Mouse (Mus musculus) ovary, postnatal 36 days (tissue): ENCODE data around the gene Itsn1.

ENCODE experiments used
- DNase-seq: peaks from one replicate; pipeline ENCODE4 v3.0.0; 2022; ENCODE audit warnings: low spot score, mixed read lengths

The Itsn1 gene

DNA sequence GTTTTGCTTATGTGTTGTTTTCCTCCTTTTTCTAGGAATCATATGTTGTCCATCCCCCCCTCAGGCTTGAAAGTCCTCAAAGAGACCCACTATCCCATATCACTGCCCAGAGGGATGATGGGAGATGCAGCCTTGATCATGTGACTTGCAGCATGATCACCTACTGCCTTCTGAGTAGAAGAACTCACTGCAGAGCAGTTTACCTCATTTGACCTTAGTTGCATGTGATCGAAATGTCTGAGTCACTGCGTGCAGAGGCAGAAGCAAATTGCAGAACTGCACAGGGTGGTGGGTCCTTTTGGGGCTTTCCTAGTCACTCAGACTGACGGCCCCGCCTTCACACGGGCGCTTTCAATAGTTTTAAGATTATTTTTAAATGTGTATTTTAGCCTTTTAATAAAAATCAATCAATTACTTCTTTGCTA lies 141.1 kb downstream of the Itsn1 start:
- no peak for DNase-seq

DNA sequence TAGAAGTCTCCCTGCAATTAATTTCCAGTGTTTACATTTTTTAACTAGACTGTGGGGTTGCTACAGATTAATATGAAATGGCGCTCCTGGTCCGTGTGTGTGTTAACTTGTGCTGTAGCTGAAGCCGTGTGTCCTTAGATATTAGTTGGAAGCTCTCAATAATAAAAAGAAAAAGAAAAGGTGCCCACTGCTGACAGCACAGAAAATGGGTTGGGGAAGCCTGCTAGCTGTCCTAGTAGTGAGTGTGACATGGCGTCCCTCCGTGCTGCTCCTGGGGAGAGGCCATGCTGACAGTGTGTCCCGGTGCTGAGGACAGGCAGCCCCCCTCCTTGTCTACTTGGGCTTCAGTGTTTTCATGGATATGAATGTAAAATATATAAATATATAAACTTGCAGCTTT lies 142.1 kb downstream of the Itsn1 start:
- no peak for DNase-seq

DNA sequence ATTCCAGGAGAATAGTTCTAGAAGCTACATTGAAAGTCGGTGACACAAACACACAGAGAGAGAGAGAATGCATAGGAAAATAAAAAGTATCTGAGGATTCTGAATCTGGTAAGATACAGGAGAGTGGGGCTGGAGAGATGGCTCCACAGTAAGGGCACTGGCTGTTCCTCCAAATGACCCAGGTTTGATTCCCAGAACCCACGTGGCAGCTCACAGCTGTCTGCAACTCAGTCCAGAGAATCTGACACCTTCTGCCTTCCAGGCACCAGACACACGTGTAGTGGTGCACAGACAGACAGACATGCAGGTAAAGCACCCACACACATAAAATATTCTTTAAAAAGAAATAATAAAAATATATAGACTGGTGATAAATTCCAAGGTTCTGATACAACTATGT lies 144.6 kb downstream of the Itsn1 start:
- no peak for DNase-seq

DNA sequence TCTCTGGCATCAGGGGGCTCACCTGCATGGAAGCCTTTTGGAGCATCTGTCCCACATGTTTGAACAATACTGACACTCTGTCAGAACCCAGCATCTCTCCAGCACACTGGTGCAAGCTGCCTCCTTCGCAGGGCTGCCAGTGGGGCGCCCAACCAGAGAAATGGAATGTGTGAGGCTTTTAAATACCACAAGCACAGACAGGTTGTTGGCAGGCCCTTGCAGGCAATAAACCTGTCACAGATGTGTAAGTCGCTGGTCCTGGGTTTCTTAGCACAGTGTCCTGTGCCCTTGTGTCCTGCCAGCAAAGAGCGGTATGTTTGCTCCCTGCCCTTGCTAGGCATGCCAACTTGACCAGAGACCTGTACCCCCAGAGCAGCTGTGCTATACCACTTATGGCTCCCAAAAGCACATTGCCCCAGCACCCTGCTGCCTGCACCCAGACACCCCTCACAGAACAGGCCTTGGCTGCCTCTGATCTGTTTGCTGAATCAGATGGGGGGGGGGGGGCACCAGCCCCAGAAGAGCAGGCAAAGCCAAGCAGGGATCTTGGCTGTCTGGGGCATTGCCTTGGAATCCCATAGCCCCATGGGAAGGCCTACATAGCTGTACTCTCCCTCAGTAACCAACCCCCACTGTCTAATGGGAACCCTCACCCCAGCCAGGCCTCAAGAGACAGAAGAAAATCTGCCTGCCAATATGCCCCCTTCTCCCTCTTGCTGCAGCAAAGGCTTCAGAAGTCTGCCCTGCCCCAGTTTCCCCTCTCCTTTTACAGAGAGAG lies 146.7 kb downstream of the Itsn1 start:
- DNase-seq = no peak

DNA sequence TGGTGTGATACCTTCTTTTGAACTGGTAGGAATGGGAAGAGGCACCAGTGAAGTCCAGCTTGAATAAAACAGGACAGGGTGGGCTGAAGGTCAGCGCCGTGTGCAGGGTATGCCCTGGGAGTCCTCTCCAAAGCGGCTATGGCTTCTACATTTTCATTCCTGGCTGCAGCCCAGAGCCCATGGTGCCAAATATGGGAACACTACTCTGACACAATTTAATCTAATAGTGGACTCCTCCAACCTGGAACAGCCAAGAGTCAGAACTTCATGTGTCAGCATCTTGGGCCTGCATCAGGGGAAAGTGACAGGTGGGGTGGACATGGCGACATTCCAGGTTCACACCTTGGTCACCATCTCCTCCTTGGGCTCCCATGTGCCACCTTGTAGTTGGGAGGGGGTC lies 147.4 kb downstream of the Itsn1 start:
- no peak for DNase-seq

DNA sequence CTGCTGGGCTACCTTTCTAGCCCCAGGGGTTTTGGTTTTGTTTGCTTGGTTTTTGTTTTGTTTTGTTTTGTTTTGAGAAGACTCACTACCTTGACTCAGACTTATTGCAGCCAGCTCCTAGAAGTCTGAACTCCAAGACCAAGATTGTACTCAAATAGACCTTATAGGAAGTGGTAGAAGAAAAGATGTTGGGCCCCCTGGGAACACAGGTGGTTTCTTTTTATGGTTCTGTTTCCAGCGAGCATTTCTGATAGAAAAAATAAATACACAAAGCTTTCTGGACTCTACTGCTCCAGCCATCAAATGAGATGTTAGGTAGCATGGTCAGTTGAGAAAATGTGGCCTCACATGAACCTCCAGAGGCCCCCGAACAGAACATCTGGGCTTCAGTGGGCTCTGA lies 150.0 kb downstream of the Itsn1 start:
- DNase-seq = no peak

DNA sequence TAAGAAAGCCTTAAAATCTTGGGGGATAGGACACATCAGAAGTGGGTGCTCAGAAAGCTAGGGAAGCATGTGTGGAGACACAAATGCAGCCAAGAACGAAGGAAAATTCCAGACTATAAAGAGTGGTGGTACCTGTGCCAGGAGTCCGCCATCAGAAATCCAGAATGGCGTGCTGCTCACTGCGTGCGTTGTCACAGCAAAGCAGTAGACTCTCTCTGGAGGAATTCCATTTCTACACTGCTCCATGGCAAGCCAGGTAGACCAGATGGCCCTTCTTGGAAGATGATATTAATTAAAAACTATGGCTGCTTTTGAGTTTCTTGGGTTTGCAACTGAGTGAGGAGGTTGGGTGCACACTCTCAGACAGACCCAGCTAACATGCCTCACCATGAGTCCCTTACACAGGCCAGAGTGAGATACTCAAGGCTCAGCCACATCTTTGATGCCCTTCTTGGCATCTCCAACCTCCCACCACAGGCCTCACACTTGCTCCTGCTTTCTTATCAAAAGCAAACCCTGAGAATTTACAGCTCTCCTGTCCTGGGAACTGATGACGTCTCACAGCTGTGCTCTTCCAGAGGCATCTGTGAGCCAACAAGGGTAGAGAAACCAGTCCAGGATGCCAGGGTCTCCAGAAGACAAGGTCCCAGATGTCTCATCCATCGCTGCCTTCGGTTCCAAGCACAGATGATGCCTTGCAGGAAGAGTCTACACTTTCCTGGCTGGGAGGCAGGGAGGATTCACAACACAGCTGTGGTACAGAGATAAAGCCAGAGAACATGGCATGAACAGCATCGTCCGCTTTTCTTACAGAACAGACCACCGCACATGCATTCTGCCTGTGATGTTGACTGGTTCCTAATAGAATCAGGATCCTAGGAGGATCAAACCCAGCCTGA lies 152.0 kb downstream of the Itsn1 start:
- DNase-seq = no peak

DNA sequence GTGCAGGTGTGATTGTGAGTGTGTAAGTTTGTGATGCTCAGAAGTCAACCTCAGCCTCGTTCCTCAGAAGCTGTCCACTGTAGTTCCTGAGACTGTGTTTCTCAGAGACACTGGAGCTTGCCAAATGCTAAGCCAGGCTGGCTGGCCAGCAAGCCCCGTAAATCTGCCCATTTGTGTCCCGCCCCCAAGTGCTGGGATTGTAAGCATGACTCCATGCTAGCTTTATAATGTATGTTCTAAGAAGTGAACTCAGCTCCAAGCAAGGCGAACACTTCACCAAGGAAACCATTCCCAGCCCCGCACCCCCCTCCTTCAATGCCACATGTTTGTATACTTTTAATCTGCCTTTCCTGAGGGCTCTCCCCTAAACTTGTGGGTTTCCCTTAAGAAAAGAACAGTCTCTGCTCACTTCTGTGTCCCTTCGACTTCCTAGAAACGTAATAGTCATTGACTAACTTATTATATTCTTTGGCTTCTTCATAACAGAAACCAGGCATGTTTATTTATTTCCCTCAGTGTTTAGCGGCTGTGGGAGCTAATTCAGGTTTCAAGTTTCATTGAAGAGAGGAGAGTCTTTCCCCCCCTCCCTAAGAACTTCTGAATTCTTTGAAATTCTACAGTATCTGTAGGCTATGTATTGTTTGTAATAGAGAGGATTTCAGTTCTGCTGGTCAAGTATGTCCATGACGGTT lies 153.2 kb downstream of the Itsn1 start:
- no peak for DNase-seq

DNA sequence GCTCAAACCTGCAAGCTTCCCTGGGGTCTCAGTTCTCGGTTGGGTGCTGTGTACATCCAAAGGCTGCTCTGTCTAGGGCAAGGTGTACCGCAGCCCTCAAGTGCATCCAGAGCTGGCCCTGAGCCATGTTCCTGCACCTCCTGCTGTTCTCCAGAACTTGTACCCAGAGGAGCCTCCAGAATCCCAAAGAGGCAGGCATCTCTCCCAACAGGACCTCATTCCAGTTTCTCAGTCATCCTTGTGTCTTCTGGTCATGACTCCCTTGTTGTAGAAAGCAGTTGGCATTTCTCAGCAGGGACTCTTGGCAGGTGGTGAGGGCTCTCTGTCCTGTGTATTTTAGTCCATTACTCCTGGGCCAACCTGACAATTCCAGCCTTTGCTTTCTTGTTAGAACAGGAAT lies 154.6 kb downstream of the Itsn1 start:
- DNase-seq = no peak

DNA sequence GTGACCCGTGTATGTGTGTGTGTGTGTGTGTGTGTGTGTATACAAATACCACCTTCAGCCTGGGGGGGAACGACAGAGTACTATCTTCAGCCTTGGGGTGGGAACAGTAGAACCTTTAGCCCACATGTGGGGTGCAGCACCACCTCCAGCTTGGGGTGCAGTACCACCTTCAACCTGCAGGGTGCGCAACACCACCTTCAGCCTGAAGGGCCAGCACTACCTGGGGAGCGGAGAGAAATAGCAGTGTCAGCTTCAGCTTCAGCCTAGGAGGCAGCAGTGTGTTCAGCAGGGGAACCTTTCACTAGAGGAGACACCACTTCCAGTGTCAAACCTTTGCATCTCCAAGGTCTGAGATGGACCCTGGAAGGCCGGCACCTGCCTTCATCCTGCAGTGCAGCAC lies 155.1 kb downstream of the Itsn1 start:
- DNase-seq = no peak

DNA sequence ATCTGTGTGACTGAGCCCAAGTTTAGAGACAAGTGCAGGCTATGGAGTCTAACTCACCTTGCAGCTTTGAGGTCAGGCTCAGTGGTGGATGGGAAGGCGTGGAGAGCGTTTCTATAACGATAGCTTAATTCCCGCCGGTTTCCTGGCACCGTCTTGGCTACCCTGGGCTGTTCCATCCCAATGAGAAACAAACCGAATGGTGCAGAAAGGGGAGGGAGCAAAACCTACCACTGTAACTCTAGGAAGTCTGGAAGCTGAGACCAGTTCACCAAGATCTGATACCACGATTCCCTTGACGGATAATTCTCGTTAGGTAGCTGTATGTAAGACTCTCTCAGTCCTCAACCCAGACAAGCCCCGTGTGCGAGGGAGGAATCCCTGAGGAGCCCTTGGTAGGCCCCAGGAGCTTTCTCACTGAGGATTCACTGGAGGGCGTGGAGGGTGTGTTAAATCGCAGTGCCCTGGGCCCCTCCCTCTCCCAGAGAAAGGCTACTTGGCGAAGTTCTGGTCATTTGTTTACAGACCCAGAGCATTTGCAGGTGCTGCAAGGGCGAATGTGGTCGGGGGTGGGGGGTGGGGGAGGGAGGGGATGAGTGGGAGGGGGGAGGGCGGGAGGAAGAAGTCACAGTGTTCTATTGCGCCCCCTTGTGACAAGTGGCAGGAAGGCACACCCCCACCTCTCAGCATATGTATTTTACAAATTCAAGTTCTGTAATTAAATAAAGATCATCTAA lies 156.5 kb downstream of the Itsn1 start:
- peak; percentile 33 for DNase-seq

DNA sequence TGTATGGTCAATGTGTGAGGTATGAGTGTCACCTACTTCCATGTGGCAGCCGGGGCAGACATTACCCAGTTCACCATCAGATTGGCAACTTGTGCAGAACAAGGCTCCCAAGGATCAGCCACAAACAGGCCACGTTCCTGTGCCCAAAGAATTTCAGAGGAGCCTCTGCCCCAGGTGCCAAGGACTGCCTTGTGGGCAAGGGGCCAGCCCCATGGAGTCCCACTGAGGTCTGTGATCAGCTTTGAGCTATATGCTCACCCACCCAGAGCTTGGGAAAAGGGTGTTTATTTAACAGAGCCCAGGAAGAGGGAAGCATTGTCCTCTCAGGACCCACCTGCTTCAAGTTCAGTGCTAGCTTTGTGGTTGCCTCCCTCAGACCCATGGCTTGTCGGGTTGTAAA lies 159.3 kb downstream of the Itsn1 start:
- DNase-seq = no peak

DNA sequence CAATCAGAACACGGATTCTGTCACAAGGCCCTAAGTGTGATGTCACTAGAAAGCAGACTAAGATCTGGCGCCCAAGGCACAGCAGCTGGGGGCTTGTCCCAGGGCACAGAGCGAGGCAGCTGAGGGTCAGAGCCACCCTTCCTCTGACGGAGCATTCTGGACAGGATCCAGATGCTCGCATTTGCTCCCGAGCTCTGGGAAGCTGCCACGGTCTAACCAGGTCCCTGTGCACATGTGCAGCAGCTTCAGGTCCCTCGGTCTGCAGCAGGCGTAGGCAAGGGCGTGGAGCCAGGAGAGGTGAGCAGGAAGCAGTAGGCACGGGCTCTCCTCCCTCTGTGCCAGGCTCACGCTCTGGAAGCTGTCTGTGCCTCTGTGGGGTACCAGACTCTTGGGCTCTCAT lies 160.8 kb downstream of the Itsn1 start:
- DNase-seq = no peak

DNA sequence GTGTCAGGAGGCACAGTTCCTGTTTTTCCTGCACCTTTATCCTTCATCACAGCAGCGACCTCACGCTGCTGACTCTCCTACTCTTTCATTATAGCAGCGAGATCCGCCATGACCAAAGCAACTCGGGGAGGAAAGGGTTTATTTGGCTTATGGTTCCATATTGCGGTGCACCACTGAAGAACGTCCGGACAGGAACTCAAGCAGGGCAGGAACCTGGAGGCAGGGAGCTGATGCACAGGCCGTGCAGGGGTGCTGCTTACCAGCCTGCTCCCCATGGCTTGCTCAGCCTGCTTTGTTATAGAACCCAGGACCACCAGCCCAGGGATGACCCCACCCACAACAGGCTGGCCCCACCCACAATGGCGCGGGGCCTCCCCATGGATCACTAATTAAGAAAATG lies 162.1 kb downstream of the Itsn1 start:
- DNase-seq = no peak

DNA sequence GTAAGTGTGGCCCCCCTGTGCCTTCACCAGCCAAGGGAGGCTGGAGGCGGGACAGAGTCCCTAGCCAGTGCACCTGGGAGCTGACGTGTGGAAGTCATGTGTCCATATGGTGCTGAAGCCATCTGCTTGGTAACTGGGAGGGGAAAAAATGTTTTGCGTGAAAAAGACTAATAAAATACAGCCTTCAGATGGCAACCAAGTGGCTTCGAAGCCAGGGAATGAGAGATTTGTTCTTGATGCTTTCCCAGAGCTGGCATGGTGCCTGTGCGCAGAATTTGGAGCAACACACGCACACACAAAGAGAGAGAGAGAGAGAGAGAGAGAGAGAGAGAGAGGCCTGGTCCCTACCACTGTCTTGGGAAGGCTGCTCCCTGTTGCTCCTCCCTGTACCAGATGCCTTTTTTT lies 167.3 kb downstream of the Itsn1 start:
- no peak for DNase-seq

DNA sequence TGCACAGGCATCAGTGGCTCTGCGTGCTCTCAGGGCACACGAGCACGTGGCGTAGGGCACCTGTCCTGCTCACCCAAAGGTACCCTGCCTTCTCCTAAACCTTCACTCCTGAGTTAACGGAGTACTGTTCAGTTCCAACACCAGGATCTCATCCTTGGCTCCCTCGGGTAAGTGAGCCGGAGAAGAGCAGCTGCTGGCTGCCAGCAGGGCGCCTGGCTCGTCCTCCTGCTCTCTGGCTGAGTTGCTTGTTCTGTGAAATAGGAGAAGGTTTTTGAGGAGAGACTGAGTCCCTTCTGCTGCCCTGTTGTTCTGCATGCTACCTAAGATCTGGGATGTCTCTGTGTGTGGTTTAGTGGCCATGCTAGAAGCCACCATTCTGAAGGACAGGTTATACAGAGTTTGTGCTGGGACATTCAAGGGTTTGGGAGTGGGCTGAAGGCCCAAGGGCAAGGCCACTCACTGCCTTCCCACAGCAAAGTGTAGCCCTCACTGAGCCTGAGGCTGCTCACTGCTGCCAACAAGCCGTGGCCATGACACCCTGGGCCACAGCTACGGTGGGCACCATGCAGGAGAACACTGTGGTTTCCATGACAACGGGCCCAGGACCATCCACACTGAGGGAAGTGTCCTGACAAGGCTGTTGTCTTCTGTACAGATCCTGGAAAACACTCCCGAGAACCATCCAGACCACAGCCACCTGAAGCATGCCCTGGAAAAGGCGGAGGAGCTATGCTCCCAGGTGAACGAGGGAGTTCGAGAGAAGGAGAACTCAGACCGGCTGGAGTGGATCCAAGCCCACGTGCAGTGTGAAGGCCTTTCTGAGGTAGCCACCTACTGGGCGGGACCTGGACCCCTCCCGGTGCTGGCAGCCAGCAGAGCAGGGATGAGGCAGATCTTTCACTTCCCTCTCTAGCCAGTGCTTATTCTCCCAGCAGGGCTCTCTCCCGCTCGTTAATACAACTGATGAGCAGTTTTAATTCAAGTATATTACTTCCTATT lies 170.1 kb downstream of the Itsn1 start:
- no peak for DNase-seq

DNA sequence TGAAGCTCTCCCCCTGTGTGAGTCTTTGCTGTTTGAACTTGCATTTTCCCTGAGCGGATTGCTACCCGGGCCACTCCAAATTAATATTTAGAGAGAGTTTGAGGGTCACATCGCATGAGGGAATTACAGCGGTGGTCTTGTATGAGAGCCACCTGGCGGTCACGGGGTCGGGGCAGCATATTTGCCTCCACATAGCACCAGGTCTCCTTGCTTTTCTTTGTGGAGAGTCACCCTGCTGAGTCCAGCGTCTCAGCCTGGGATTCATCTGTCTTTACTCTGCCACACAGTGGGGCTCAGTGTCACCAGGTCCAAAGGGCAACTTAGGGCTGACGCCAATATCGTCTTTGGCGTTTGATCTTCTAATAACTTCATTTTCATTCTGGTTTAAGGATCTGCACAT lies 171.2 kb downstream of the Itsn1 start:
- no peak for DNase-seq

DNA sequence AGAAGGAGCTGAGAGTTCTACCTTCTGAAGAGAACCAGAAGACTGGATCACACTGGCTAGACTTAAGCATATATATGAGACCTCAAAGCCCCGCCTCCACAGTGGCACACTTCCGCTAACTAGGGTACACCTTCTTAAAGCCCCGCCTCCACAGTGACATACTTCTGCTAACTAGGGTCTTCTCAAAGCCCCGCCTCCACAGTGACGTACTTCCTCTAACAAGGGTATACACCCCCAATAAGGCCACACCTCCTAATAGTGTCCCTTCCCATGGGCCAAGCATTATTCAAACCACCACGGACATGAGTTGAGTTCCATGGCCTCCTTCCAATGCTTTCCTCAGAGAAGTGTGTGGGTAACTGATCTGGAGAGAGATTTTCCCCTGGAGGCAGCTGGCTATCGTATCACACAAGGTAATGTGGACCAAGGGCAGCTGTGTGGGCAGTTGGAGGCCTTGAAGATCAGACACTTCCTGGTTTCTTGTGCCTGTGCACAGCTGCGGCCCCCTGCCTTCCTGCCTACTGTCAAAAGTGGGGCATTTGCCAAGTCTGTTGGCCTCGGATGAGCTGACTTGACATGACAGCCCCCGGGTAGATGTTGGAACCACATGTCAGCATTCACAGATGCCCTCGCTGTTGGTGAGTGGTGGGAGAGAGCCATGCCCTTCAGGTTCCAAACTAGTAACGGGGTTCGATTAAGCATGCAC lies 174.9 kb downstream of the Itsn1 start:
- DNase-seq = no peak

DNA sequence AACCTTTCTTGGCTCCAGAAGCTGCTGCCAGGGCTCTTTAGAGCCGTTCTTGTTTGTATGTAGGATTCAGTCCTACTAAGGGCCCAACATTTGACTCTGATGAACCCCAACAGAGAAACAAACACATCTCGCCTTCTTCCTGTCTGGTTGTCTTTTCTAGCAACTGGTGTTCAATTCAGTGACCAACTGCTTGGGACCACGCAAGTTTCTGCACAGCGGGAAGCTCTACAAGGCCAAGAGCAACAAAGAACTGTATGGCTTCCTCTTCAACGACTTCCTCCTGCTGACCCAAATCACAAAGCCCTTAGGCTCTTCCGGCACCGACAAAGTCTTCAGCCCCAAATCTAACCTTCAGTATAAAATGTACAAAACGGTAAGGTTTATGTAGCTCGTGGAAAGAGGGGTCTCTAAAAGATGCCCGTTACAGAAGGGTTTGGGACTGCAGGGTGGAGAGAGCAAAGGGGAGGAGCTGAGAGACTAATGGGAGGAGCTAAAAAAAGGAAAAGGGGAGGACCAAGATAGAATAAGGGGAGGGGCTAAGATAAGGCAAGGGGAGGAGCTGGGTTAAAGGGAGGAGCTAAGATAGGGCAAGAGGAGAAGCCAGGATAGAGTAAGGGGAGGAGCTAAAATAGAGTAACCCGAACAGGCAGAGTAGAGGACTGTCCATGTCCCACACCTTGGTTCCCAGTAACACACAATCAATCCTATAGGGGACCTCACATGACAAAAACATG lies 176.2 kb downstream of the Itsn1 start:
- no peak for DNase-seq
